Comparison of ENCODE assay signal across 10 mouse cellular contexts in the genomic region with DNA sequence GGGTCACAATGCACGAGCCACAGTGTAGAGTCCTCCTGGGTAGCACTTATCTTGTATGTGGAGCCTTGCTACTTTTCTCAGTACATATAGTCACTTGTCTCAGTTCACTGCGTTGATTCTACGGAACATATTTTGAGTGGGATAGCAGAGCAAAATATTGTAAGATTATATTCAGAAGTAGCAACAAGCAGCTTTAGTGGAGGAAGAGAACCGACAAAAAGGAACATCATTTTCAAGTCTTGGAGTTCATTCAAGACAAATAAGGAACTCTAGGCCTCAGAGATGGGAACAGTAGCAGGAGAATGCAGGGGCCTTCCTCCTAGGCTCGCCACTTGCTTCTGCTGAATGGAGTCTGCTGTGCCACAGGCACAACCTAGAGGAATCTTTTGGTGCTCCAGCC. TPM values are rescaled to one million over a fixed set of nuclear protein-coding genes. Genes with fewer than 3 reads are reported as not detected.
"Had no signal": no experiment of that assay in that cellular context is flagged by ENCODE, and none has a peak within 500 bp of the region (broad histone marks: within the 10 kb centered on the region; RNA-seq: fewer than 3 reads in every experiment).

No protein-coding gene starts in this region.

- DNase-seq: kidney, adult 2 months; kidney, postnatal 25 days; liver, embryonic 13.5 days; liver, postnatal 0 days; lung, embryonic 14.5 days; thymus, adult 2 months; thymus, postnatal 14 days; thymus, postnatal 4 days had no signal

RNA-seq across cellular contexts. Expression of gene Hsf2bp, which starts 10.4 kb away (rescaled TPM):
- total RNA-seq: megakaryocyte, adult 5-6 weeks had no signal
- polyA plus RNA-seq: macrophage had no signal
